Mouse (Mus musculus): ENCODE data around the gene Arrdc3. TPM values are rescaled to one million over a fixed set of nuclear protein-coding genes. Genes with fewer than 3 reads are reported as not detected.

The Arrdc3 gene
- 10 to 100 TPM; 64.4 to 71.3 TPM for total RNA-seq (2023)

GRCm38 (mm10) chr13:80883190-80883589 lies at the start of gene Arrdc3:
Arrdc3 (plus strand) TSS chr13:80883384.

Measured in monocyte, adult 59 days (primary cell).